Mouse (Mus musculus) cerebellum, adult 2 months (tissue): ENCODE measurements around the gene Galns.

Experiments used
- CTCF ChIP-seq: fragments of 200-500 bp; IDR thresholded peaks from 2 replicates; pipeline ENCODE4 v1.5.1; 2011; ENCODE audit warnings: low read depth, mild to moderate bottlenecking, control low read depth, low read length, moderate library complexity, borderline replicate concordance; ENCODE audit not compliant: insufficient read depth
- POLR2A ChIP-seq: fragments of 200-500 bp; IDR thresholded peaks from 2 replicates; pipeline ENCODE4 v1.6.1; 2011; ENCODE audit warnings: low read length, control low read depth, borderline replicate concordance; ENCODE audit not compliant: insufficient read depth

- TF ChIP-seq CTCF (no peak), POLR2A (no peak)
These were observed 74.2 kb downstream of the Galns start for GRCm38 (mm10) chr8:122537033-122537432.
